Mouse (Mus musculus): ENCODE data around the gene Mapk12. TPM values are rescaled to one million over a fixed set of nuclear protein-coding genes. Genes with fewer than 3 reads are reported as not detected.

Gene Mapk12
- polyA plus RNA-seq (2012; ENCODE audit: insufficient read depth, low replicate concordance): not detected in 2 replicates

DNA sequence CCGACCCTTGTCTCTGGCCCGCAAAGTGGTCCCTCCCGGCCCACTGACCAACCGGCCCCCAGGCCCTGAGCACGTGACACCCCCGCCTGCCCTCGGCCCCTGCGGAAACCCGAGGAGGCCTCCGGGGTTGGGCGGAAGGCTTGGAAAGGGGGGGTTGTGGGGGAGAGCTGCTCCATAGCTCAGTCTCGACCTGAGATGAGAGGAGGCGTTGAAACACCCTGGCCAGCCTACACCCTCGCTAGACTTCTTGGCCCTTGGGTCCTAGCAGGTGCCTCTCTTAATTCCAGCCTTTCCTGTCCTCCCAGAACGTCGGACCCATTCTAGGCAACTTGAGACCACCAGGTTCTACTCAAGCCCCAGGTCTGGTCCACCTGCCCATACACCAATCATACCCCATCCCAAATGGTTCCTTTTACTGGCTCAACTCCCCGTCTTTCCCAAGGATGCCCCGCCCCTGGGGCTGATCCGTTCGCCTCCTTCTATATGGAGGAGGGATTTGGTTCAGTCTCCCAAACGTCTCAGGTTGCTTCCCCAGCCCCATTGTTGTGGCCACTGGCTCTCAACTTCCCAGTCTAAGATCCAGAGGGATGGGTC is at the start of gene Mapk12:
Mapk12 (minus strand) TSS at position 45 of the 594 bp plus-strand sequence.
- peak within 1 kb of the TSS; percentile 52 for H3K4me3 ChIP-seq (replicated peaks)
- peaks cover 99% of the 10 kb centered on the region for H3K27me3 ChIP-seq (replicated peaks)

DNA sequence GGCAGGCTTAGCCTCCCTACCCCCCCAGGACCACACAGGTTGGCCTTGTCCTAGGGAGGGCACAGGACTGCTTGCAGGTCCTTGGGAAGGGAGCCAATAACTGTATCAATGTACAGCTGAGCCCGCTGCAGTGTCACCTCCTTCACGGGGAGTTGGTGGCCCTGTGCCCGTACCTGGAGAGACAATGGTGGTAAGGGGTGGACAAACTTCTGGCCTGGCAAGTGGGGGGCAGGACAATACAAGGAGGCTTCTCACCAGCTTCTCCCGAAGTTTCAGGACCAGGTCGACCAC is 44.4 kb upstream of the Mapk12 start:
- H3K27me3 ChIP-seq (replicated peaks): peaks cover 26% of the 10 kb centered on the region
- H3K36me3 ChIP-seq (replicated peaks; ENCODE audit: low read length): peaks cover 38% of the 10 kb centered on the region
- TF ChIP-seq GATA1 (IDR thresholded peaks at IDR 0.05; ENCODE audit: borderline replicate concordance, low read length): no peak
- H3K4me3 ChIP-seq (replicated peaks): no peak overlapping the region
- no peaks in the 10 kb centered on the region for H3K9me3 ChIP-seq
- H3K4me1 ChIP-seq: peaks cover 63% of the 10 kb centered on the region

More for the DNA sequence above, at the start of gene Mapk12:
- H3K4me1 ChIP-seq: peaks cover 31% of the 10 kb centered on the region
- TF ChIP-seq GATA1 (IDR thresholded peaks at IDR 0.05; ENCODE audit: borderline replicate concordance, low read length) (no peak), FLI1 (IDR thresholded peaks at IDR 0.05; ENCODE audit: low read length) (no peak)
- H3K9me3 ChIP-seq: peaks cover 8% of the 10 kb centered on the region
- H3K36me3 ChIP-seq (replicated peaks; ENCODE audit: low read length): no peaks in the 10 kb centered on the region

DNA sequence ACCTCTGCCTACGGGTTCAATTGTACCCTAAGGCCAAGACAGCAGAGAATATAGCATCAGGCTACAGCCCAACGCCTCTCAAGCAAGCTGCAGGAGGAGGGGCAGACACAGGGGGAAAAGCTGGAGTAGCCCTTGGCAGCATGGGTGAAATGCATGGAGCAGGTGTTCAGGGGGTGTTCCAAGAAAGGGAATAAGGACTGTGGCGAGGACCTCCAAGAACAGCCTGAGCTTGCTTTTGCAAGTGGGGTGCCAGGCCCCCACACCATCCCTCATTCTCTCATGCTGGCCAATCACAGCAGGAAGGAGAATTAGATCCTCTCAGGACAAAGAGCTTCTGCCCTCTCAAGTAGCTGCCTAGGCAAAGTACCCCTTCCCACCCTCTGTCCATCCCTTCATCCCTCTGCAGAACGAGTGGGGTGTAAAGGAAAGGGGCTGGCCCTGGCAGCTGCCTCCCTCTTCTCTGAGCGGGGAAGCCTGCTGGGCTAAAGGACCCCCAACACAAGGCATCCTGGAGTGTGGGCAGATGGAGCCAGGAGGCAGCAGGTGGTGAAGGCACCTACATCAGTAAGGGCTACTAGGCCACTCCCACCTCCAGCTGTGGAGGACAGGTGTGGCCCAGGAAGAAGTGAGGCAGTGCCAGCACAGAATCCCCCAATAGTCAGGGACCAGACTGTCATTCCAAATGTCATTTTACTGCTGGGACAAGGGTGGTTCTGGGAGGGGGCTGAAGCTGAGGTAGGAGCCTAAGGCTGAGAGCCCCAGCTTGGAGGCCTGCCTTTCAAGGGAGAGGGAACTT is 43.8 kb upstream of the Mapk12 start:
- Histone ChIP-seq H3K4me3 (replicated peaks) (no peak overlapping the region), H3K4me1 (peaks cover 67% of the 10 kb centered on the region), H3K27me3 (replicated peaks) (peaks cover 31% of the 10 kb centered on the region), H3K36me3 (replicated peaks; ENCODE audit: low read length) (peaks cover 38% of the 10 kb centered on the region), H3K9me3 (no peaks in the 10 kb centered on the region)
- TF ChIP-seq GATA1 (IDR thresholded peaks at IDR 0.05; ENCODE audit: borderline replicate concordance, low read length): no peak
- no peak for TF ChIP-seq FLI1 (IDR thresholded peaks at IDR 0.05; ENCODE audit: low read length)

DNA sequence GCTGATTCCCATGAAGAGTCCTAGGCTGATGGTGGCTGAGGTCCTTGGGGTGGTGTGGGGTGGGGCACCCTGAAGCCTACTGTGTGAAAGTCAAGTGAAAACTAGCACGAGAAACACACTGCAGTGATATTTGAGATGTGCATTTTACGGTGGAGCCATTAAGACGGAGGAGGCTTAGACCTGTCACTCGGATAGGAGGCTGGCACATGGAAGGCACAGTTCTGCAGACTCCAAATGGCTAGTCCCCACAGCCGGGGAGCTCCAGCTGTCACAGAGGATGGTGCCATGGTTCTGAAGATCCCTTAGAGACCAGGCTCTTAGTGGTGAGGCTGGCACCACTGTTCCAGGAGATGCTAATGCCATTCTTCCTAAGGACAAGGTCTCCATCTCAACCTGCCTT is 42.3 kb upstream of the Mapk12 start:
- Histone ChIP-seq H3K4me3 (replicated peaks) (no peak overlapping the region), H3K27me3 (replicated peaks) (peaks cover 45% of the 10 kb centered on the region), H3K9me3 (no peaks in the 10 kb centered on the region), H3K36me3 (replicated peaks; ENCODE audit: low read length) (peaks cover 27% of the 10 kb centered on the region), H3K4me1 (peaks cover 72% of the 10 kb centered on the region)
- TF ChIP-seq GATA1 (IDR thresholded peaks at IDR 0.05; ENCODE audit: borderline replicate concordance, low read length) (no peak), FLI1 (IDR thresholded peaks at IDR 0.05; ENCODE audit: low read length) (no peak)

DNA sequence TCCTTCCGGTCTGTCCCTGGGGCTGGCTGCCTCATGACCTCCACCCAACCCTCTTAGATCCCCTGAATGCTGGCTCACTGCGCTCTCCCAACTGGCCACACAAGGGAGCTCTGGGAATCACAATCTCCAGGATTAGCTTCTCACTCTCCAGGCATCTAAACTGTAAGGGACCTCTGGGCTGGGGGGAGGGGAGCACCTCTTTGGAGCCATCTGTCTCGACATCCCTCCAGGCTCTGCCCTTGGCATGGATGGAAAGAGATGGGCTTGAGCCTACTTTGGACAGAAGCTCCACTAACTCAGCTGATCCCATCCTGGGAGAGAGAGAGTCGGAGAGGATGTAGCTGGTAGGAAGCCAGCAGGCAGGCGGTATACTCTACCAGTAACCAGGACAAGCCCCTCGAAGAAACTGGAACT is 41.8 kb upstream of the Mapk12 start:
- peaks cover 24% of the 10 kb centered on the region for H3K36me3 ChIP-seq (replicated peaks; ENCODE audit: low read length)
- H3K9me3 ChIP-seq: no peaks in the 10 kb centered on the region
- TF ChIP-seq FLI1 (IDR thresholded peaks at IDR 0.05; ENCODE audit: low read length) (no peak), GATA1 (IDR thresholded peaks at IDR 0.05; ENCODE audit: borderline replicate concordance, low read length) (no peak)
- peaks cover 48% of the 10 kb centered on the region for H3K27me3 ChIP-seq (replicated peaks)
- H3K4me1 ChIP-seq: peaks cover 77% of the 10 kb centered on the region
- peak overlapping the region; percentile 50 for H3K4me3 ChIP-seq (replicated peaks)

DNA sequence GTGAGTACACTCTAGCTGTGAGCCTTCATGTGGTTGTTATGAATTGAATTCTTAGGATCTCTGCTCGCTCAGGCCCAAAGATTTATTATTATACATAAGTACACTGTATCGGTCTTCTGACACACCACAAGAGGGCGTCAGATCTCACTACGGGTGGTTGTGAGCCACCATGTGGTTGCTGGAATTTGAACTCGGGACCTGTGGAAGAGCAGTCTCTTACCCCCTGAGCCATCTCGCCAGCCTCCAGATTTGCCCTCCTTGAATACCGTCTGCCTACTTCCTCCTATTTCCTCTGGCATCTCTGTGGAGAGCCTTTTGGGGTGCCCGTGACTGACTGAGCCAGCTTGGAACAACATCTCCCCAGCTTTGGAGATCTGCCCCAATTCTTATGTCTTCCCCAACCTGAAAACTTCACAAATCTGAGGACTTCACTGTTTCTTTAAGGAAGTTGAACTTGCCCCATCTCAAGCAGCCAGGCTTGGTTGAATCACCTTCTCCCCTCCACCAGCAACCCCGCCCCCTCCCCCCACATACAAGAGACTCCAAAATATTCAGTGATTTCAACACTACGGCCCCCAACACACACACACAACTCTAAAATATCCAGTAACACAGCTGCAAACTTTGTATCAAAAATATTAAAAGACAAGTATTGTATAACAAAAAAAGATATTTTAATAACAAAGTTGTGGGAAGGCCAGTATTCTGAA is 41.2 kb upstream of the Mapk12 start:
- peaks cover 83% of the 10 kb centered on the region for H3K4me1 ChIP-seq
- H3K9me3 ChIP-seq: no peaks in the 10 kb centered on the region
- TF ChIP-seq GATA1 (IDR thresholded peaks at IDR 0.05; ENCODE audit: borderline replicate concordance, low read length) (no peak), FLI1 (IDR thresholded peaks at IDR 0.05; ENCODE audit: low read length) (no peak)
- peaks cover 18% of the 10 kb centered on the region for H3K36me3 ChIP-seq (replicated peaks; ENCODE audit: low read length)
- peak overlapping the region; percentile 72 for H3K4me3 ChIP-seq (replicated peaks)
- H3K27me3 ChIP-seq (replicated peaks): peaks cover 55% of the 10 kb centered on the region

DNA sequence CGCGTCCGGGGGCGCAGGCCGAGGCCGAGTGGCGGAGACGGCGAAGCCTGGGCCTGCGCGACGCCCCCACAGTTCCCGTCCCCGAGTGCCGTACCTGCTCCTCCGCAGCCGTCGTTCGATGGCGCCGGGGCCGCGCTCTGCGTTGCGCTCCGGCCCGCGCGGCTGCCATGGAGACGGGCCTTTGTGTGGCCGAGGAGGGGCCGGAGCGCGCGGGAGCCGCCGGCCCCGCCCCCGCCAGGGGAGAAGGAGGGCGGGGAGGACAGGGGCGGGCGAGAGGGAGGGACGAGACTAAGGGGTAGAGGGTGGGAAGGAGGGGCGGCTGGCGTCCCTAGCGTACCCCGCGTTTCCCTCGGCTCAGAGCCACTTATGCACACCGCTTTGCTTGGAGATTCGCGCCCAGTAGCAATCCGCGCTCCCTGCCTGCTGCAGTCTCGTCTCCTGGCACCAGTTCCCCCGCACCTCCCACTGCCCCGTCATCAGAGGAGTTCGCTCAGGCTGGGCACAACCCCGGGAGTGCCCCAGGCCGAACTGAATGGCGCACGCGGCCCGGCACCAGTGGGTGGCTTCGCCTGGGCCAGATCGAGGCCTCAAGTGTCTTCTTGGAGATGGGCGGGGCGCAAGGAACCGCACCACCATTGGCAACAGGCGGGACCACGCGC is 40.2 kb upstream of the Mapk12 start, which contains the start of gene Plxnb2:
Plxnb2 (minus strand) TSS at position 218 of the 659 bp plus-strand sequence.
- Histone ChIP-seq H3K27me3 (replicated peaks) (peaks cover 63% of the 10 kb centered on the region), H3K9me3 (no peaks in the 10 kb centered on the region), H3K4me1 (peaks cover 87% of the 10 kb centered on the region), H3K36me3 (replicated peaks; ENCODE audit: low read length) (peaks cover 9% of the 10 kb centered on the region), H3K4me3 (replicated peaks) (peak within 1 kb of the TSS; percentile 95)
- no peak for TF ChIP-seq GATA1 (IDR thresholded peaks at IDR 0.05; ENCODE audit: borderline replicate concordance, low read length)
- TF ChIP-seq FLI1 (IDR thresholded peaks at IDR 0.05; ENCODE audit: low read length): no peak

DNA sequence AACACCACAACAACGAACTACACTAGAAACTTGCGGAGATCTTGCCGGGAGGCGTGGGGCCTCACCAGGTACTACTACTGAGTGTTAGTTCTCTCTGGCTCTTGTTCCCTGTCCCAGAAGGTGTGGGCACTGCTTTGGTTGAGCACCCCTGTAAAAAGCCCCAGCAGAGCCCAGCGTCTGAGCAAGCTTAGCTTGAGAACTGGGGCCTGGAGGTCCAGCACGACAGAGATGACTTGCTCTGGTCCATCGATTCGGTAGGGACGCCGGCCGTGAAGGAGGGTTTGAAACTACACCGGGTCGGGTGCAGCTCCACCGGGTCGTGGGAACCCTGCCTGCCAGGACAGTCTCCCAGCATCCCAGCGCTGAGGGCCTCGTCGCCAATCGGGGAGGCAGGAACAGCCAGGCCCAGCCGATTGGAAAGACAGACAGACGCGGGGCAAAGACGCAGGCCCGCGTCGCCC is 39.6 kb upstream of the Mapk12 start:
- TF ChIP-seq GATA1 (IDR thresholded peaks at IDR 0.05; ENCODE audit: borderline replicate concordance, low read length) (no peak), FLI1 (IDR thresholded peaks at IDR 0.05; ENCODE audit: low read length) (no peak)
- H3K4me3 ChIP-seq (replicated peaks): peak overlapping the region; percentile 95
- H3K27me3 ChIP-seq (replicated peaks): peaks cover 69% of the 10 kb centered on the region
- H3K36me3 ChIP-seq (replicated peaks; ENCODE audit: low read length): peaks cover 7% of the 10 kb centered on the region
- H3K4me1 ChIP-seq: peaks cover 93% of the 10 kb centered on the region
- H3K9me3 ChIP-seq: no peaks in the 10 kb centered on the region

DNA sequence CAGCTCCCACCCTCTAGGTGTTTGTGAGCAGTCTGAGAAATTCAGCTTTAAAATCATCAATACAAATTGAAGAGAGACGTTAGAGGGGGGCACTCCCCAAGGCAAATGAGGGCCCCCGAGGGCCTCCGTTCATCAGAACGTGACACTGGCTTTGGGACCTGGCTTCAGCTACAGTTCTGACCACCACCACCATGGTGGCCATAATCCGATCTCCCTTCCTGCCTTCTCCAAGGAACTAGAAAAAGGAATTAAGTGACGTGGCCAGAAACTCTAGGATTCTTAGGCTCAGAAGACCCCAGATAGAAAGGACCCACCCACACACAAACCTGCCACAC is 39.1 kb upstream of the Mapk12 start:
- Histone ChIP-seq H3K4me1 (peaks cover 98% of the 10 kb centered on the region), H3K9me3 (no peaks in the 10 kb centered on the region), H3K4me3 (replicated peaks) (peak overlapping the region; percentile 95), H3K36me3 (replicated peaks; ENCODE audit: low read length) (peaks cover 1% of the 10 kb centered on the region), H3K27me3 (replicated peaks) (peaks cover 70% of the 10 kb centered on the region)
- TF ChIP-seq GATA1 (IDR thresholded peaks at IDR 0.05; ENCODE audit: borderline replicate concordance, low read length): no peak
- no peak for TF ChIP-seq FLI1 (IDR thresholded peaks at IDR 0.05; ENCODE audit: low read length)
